Mouse (Mus musculus) leukemia stem cell, adult 10-12 weeks (primary cell): Measurements from ENCODE around the gene Usp38. TPM values are rescaled to one million over a fixed set of nuclear protein-coding genes. Genes with fewer than 3 reads are reported as not detected.

Source experiments
- polyA plus RNA-seq: library from polyadenylated mRNA; stranded (reverse); fragments of >175 nt; gene quantifications from 2 replicates; pipeline ENCODE4 v1.2.3, GENCODE M21; 2012; ENCODE audit warnings: low replicate concordance

Gene Usp38
- polyA plus RNA-seq: 22.1 and 24.2 TPM in 2 replicates

DNA sequence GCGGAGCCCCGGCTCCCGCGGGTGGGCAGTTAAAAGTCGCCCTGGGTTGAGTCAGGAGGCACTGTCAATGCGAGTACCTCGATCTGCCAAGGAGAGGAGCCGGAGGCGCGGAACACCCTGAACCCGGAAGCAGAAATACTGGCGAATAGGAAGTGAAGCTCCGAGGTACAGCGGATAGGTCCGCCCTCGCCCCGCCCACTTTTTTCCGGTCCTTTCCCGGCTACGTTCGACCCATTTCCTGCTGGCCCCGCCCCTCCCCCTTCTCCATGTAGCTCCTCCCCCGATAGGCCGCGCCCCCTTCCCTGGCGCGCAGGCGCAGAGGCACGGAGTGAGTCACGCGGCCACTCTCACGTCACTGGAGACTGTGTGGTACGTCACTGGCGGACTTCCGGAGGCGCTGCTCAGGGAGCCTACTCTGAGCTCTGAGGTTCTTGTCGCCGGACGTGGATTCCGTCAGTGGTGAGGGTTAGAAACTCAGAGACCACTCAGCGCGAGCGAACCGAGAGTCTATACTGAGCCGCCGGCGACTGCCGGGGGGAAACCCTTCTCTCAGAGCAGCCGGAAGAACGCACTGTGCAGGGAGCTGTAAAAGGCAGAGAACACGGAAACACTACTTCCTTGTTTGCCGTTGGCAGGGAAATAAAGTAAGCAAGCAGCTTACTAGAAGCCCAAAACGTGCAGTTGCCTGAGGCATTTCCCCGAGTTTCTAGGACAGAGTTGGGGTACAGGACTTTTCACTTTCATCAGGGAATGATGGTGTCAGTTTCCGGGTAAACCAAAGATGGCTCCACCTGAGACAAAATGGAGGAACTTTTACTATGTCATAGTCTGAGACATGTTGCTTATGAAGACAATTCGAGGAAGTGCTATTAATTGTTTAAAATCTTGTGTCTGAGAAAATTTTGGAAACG is at the start of gene Usp38:
Usp38 (minus strand) TSS at position 140 of the 911 bp plus-strand sequence.

Other genes with a start within 250 kb of the Usp38 start
- gene Gab1, start 134.4 kb downstream of the Usp38 start, polyA plus RNA-seq: 1.4 and 3.5 TPM in 2 replicates